Mouse (Mus musculus): ENCODE measurements around the gene Nxpe4.

Nxpe4 gene

DNA sequence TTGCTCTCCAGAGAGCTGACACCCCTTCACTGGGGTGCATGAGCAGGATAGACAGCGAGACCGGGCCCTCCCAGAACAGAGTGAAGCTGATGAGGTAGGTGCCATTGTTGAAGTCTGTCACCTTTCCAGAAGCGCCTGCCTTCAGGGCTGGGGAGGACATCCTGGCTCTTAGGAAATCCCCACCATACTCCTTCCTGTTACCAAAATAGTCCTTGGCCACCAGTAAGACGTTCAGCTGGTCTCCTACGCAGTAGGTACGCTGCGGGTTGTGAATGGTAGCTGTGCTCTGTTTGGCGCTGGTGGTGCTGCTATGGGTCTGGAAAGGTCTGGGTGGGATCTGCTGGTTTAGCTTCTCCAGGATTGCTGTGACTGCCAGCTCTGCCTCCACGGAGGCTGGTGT lies 164.5 kb downstream of the Nxpe4 start:
- in situ Hi-C loops (cut with MboI) = no loop called here

DNA sequence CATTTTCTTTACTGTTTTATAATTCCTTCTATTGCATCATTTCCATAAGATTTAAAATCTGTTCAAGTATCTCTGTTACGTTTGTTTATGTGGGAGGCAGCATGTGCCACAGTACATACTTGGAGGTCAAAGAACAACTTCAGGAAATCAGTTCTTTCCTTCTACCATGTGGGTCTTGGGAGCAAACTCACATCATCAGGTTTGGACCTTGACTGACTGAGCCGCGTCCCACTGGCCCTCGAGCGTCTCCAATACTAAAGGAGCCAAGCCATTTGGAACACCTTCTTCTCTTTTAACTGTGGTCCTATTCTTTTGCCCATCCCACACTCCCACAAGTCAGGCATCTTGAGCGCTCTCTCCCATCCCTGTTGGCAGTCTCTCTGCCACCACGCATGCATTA lies 167.8 kb downstream of the Nxpe4 start:
- in situ Hi-C loops (cut with MboI) = no loop called here

DNA sequence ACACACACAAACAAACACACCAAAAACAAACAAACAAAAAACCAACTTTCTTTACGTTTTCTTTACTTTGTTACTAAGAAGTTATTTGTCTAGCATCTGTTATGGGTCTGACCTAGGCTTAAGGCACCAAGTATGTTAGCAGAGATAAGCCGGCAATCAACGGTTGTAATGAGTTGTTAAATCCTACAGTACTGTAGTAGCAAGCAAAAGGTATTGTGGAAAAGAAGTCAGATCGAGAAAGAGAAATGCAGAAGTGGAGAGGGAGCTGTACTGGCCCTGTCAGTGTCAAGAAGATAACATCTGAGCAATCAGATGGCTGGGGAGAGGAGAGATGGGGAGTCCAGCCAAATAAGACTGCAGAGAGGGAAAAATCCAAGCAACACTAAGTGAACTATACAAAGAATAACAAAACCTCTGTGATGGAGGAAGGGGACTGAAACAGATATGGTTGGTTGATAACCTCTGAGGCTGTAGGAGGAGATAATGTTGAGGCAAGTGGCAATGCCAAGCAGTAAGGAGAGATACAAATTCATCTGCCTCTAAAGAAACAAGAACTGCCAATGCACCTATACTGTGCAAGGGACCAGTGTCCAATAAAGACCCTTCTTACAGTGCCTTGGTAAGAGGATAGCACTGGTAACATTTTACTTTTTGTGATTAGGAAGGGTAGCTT lies 177.1 kb downstream of the Nxpe4 start:
- in situ Hi-C loops (cut with MboI) = no loop called here

DNA sequence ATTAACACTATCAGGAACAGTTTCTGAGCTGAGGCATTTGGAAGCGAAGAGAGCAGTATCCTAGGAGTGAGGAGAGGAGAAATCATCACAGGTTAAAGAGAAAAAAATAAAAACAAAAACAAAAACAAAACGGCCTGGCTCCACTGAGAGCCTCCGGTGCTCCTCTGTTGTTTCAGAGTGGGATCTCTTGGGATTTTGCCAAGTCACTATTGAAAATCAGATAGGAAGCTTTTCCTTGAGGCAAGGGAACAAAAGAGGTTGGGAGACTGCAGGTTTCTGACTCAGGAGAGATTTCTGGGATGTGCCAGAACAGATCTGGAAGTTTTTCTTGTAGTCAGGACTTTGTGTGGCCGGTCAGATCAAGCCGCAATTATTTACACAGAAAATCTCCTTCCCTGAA lies 177.7 kb downstream of the Nxpe4 start:
- in situ Hi-C loops (cut with MboI) = no loop called here

DNA sequence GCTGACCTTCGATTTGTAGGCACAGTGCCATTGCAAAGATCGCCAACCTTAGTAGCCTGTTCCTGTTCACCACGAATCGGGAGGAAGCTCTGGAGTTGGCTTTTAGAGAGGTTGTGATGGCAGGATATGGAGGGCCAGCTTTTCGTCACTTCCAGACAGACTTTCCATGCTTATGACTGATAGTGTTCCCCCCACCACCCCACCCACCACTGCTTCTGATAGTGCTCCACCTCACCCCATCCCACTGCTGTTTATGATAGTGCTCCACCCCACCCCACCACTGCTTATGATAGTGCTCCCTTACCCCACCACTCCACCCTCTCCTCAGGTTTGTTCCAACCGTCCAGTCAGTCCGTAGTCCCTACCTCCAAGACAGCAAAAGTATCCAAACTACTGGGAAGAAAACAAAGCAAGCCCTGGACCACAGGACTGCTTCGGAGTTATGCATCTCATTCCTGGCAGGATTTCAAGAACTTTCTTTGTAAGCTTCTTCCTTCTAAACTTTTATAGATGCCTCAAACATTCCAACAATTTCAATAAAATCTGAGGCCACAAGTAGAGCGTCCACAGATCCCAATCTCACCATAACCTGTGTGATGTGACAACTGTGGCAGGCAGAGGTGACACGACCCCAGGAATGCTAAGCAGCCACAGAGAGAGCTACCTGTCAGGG lies 179.0 kb downstream of the Nxpe4 start:
- in situ Hi-C loops (cut with MboI) = no loop called here

DNA sequence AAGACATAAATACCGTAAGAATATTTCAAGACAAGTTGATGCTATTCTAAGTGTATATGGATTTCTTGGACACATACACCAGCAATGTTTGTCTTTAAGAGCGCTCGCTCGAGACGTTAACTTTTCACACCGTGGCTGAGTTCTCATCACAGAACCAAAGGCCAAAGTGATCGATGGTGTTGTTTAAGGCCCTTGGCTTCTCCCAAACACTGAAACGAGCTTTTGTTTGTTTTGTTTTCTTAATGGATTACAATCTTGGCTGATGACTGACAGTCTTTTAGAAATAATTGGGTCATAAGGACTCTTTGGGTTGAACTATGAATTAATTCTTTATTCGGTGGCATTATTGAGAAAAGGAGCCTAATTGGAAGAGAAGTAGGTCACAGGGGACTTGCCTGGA lies 183.6 kb downstream of the Nxpe4 start:
- in situ Hi-C loops (cut with MboI) = no loop called here

DNA sequence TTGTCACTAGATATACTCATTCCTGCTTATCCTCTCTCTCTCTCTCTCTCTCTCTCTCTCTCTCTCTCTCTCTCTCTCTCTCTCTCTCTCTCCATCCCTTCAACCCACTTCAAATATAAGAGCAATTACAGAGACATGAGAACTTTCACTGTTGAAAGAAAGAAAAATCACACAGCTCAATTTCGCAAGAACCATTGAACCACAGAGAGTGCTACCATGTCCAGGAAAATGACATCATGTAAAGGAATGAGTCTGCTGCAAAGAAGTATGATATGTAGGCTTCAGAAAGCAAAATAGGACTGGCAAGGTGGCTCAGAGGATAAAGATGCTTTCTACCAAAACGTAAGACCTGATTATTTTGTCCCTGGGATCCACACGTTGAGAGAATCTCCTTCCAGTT lies 184.0 kb downstream of the Nxpe4 start:
- in situ Hi-C loops (cut with MboI) = no loop called here

DNA sequence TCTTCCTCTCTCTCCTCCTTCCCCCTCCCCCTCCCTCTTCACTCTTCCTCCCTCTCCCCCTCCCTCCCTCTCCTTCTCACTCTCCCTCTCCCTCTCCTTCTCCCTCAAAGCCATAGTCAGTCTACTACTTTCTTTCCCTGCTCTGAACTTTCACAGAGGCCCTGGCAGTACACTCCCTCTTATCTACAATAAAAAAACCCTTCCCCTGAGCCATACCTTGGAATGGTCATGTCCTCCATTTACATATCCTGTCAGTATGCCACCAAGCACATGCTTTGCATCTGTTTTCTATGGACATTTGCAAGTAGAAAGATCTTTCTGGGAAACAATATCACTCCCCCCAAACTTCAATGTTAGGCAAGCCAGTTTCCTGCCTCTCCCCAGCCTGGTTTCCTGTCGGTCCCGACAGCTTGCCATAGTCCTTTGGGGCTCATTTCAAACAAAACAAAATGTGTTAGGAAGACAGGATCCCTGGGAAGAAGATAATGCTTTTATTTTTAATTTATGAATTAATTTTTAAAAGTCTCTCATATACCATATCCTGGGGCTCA lies 191.4 kb downstream of the Nxpe4 start, which contains the start of gene Nxpe2:
Gene Nxpe2 (minus strand): TSS at position 307 of the 551 bp plus-strand sequence.
- in situ Hi-C loops (cut with MboI) = no loop called here

DNA sequence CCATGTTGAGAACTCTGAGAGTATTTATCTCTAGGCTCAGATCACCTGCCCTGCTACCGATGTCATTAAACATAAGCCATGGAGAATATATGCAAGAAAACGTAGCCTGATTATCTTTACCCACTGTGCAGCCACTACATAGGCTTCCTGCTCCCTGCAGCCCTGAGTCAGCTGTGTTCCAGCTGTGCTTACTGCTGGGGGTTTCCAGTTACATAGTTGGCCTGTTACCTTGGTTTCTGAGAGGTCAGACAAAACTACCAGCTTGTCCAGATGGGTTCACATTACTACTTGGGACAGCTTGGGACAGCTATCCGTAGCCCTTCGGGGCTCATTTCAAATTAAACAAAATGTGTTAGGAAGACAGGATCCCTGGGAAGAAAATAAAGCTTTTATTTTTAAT lies 192.3 kb downstream of the Nxpe4 start:
- in situ Hi-C loops (cut with MboI) = no loop called here

DNA sequence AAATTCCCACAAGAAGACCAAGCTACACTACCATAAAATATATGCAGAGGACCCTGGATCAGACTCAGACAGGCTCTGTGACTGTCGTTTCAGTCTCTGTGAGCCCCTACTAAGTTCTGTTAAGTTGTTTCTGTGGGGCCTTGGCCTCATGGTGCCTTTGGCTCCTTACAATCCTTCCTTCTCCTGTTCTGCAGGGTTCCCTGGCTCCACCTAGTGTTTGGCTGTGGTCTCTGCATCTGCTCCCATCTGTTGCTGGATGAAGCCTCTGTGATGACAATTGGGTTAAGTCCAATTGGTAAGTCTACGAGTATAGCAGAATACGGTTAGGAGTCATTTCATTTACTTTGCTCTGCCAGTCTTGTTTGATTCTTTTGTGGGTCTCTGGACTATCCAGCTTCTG lies 193.0 kb downstream of the Nxpe4 start:
- in situ Hi-C loops (cut with MboI) = no loop called here

DNA sequence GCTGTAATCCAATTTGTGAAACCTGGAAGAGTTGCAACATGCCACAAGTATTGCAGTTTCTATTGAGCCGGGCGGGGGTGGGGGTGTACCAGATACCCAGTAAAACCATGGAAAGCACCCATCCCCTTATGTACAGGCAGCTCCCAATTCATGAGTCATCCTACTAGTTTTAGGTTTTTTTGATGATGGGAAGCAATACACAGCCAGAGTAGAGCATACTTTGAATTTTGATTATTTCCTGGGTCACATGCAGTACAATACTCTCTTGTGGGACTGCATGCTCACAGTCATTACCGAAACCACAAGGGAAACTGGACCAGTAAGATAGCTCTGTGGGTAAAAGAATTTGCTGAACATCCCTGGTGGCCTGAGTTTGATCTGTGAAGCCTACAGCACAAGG lies 195.3 kb downstream of the Nxpe4 start:
- in situ Hi-C loops (cut with MboI) = no loop called here

DNA sequence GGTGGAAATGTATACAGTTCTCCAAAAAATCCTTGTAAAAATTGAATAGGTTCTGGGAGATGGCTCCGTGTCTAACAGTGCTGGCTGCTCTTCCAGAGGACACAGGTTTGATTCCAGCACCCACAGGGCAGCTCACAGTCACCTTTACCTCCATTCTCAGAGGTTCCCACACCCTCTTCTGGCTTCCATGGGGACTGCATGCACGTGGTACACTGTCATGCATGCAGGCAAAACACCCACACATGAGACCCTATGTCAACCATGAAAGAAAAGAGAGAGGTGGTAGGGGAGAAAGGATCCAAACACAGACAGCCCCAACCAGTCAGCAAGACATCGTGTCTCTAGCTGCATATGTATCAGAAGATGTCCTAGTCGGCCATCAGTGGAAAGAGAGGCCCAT lies 199.0 kb downstream of the Nxpe4 start:
- in situ Hi-C loops (cut with MboI) = no loop called here

DNA sequence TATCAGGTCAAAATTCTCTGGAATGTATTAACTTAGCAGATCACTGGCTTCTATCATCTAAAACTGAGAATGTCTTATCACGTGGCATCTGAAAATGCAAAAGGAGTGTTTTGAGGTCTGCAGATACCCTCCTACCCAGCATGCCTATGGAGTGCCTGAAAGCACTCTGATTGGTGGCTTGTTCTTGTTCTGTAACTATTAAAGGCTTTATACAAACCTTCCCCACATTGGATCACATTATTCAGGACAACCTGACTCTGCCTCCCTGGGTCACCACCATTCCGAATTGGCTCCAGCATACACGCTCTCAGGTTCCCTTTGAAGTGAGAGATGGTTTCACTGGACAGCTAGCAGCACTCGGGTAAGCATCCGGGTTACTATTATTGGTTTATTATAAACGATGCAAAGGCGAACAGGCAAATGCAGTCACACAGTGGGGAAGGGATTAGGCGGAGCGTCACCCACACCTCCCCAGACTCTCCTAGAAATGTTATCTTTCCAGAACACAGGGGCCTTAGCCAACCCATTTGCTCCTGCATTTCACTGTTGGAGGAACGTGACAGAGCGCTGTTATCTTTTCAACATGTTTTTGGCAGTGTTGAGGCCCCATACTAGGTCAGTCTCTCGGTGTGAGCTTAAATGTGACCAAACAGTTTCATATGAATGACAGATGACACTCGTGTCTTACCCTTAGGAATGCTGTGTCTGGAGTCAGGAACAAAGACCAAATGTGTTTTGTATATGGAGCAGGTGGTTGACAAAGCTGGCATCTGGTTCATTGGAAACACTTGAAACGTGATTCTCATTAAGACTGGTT lies 200.2 kb downstream of the Nxpe4 start:
- in situ Hi-C loops (cut with MboI) = no loop called here

DNA sequence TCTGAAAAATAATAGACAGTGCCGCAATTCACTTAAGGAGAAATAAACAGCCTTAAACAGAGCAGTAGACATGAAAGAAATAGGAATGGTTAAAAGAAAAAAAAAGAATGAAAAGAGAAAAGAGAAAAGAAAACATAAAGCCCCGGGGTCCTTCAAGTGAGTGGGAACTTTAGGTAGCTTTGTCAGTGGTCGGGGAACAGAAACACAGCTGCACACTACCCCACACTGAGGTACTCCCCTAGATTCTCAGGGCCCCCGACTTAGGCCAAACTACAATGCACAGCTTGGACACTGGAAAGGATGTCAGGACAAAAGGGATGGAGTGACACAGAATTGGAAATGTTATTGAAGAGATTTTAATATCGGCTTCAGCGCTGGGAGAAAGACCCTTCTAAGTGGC lies 200.9 kb downstream of the Nxpe4 start:
- in situ Hi-C loops (cut with MboI) = no loop called here

DNA sequence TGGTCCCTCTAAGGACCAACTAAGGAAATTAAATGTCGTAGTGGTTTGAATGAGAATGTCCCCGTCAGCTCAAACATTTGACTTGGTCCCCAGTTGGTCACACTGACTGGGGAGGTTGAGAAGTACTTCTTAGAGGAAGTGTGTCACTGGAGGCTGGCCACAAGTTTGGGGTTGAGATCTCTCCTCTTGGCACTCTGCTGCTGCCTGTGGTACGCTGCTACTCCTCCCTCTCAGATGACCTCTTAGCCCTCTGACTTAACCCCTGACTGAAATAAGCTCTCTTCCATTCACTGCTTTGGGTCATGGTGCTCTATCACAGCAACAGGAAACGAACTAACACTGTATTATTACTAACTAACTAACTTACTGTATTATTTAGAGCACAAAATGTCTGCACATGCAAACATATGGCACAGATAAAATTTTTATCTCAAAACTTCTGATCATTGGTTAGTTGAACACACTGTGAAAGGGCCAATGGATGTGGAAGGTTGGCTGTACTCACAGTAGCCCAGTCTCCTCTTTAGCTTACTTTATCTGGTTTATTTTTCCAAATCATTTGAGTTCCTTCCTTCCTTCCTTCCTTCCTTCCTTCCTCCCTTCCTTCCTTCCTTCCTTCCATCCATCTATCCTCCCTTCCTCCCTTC lies 211.5 kb downstream of the Nxpe4 start:
- in situ Hi-C loops (cut with MboI) = no loop called here

DNA sequence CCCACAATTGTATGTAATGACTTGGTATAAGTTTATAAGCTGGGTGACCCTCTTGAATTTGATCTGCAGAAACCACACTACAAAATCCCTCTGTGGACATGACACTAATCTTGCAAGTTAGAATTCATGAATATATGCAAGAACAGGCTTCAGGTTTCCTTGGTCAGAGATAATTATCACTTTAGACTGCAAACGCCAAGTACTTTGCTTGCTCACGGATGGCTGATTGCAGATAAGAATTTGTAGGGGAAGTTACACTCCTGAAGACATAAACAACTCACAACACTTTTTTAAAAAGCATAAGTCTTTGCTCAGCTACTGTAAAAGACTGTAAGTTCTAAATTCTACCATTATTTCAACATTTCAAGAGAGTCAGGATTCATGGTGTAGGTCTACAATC lies 212.5 kb downstream of the Nxpe4 start:
- in situ Hi-C loops (cut with MboI) = no loop called here

DNA sequence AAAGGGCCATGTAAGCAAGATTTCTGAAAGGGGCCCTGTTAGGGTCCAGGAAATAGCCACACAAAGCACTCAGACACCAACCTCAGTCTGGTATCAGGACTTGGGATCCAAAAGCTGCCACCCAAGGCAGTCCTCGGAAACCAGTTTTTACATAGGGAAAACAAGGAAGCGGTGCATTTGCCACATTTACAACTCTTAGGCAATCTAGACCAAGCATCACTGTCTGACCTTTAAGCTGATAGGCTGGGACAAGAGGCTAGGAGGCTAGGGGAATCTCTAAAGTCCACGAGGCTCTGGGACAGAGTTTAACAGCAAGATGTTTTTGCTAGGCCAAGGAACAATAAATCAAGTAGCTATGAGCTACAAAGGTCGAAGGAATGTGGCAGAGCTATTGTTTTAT lies 226.6 kb downstream of the Nxpe4 start:
- in situ Hi-C loops (cut with MboI) = no loop called here

DNA sequence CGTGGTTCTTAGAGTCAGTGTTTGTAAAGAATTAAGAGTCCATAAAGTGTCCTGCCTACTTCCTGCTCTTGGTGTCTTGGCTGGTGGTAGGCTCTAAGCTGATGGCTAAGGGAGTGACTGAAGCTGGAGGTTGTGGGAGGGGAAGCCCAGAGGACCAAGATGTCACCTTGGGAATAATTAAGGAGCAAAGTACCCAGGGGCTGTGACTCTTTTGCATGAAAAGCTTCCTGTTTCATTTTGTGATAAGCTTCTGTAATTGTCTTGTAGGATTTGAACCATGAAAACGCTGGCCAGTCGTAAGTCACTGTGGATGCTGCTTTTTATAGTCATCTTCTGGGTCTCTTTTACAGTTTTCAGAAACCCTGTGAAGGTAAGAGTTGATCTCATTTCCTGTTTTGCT lies 228.2 kb downstream of the Nxpe4 start:
- in situ Hi-C loops (cut with MboI) = no loop called here

DNA sequence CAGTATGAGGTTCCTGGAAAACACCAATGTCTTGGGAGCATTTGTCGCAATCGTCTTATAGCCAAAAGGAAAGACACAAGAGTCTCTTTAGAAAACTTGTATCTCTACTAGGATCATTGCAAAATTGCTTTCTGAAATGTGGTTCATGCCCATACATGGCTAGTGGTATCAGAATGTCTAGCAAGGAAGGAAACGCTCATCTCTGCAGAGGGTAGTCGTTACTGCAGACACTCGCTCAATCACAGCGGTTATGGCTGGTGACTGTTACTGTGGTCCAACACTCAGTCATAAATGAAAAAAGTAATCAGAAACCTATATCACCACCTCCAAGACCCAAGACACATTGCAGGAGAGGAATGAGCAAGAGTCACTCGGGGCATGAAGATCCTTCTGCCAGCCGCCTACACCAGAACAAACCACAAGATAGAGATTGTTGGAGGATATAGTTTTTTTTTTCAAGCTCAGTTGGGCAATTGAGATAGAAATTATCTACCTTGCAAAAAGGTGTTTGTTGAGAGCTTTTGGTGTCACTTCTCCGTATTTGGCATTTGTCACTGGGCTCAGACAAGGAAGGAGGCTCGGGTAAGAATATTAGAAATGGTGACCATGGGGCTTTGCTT lies 241.9 kb downstream of the Nxpe4 start:
- in situ Hi-C loops (cut with MboI) = no loop called here

DNA sequence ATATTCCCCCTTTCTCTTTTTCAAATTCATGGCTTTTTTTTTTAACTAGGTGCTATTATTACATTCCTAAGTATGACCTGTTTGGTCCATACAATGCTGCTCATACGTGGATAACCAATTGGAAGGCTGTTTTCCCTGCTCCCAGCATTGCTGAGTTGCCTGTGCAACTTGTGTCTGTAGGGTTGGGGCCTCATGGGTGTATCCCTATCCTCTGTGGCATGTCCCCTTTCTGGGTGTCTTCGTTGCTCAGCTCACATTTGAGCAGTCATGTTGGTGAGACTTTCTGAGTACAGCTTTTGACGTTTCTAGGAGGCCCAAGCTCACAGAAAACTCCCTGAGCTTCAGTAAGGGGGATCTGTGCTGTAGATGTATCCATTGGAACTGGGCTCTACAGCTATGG lies 242.9 kb downstream of the Nxpe4 start:
- in situ Hi-C loops (cut with MboI) = no loop called here

DNA sequence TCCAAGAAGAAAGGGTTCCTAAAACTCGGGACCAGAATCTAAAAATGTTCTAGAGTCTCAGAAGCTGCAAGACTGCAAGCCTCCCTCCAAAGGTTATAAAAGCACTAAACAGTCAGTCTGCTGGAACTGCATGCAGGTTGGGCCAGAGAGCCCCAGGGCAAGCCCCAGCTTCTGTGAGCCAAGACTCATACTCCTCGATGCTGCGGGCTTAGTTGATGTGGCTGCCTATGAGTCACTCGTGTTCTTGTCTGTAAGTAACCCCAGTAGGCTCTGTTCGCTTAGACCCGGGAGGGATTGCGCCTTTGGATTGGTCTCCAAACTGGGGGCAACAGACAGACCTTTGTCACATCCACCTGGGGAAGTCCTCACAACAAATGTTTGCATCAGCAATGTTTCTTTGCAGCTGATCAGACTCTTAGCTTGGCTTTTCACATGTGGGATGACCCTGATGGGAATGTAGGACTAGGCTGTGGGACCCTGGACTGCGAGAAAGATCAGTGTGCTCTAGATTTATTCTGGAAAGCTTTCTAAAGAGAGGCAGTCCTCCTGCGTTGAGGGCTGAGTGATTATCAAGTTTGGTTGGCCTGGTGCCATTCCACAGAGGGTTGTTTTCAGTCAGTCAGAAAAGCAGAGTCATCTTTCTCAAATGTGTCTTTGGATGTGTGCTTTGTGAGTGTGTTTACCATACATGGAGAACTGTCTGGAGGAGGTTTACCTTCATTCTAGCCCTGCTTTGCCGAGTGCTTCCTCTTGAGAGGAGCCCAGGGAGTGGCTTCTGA lies 245.9 kb downstream of the Nxpe4 start:
- in situ Hi-C loops (cut with MboI) = no loop called here

Data from mature B cell (primary cell).